Comparison of ENCODE assay signal across 7 mouse cellular contexts in the genomic region with DNA sequence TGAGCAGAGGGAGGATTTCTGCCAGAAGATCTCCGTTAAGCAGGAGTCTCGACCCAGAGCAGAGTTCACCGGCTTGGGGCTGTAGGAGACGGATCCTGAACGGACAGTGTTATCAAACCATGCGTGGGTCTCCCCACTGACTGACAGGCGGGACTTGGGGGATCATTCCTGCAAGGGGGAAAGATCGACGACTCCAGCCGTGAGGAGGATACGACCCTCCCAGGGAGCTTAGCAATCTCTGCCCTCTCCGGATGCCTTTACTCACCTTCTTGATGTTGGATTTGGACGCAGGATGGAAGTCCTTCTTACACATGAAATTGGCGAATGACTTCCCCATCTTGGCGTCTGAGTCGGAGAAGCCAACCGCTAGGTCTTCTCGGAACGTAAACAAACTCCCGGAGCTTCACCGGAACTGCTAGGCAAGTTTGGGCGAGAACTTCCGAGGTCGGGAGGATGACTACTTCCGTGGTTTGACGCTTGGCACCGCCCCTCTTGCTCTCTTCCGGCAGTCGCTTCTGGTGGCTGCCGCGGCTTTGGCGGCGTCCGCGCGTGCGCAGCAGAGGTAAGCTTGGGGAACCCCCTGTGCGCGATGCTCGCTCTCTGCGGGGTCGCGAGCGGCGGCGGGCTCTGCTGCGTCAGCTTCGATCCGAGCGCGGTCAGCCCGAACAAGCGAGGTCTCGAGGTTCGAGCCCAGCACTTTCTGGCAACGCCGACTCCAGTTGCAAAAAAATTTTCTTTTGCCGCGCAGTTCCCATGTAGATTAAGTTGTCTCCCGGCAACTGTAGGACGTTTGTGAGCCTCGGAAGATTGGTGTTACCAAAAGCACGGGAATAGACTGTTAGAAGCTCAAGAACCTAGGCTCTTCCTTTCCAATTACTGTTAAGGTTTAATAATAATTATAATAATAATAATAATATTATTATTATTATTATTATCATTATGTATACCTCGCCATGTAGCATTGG. TPM values are rescaled to one million over a fixed set of nuclear protein-coding genes. Genes with fewer than 3 reads are reported as not detected.
DNase-seq lines count a peak whose midpoint lies in the region; ATAC-seq lines count a peak whose summit lies in the region.

TSS of gene Scrn3 (plus strand) at position 450 of the 965 bp plus-strand sequence.
TSS of gene Cir1 (minus strand) at position 550 of the 965 bp plus-strand sequence.

- 0 out of 2 replicates have a peak within 1 kb of the TSS, but pooled peaks have one; percentile 15 for H3K27ac ChIP-seq in embryonic facial prominence, embryonic 11.5 days (replicated peaks; ENCODE audit: low read depth, low read length)
- peak within 1 kb of the TSS; percentile 90 for H3K27ac ChIP-seq in limb, embryonic 10.5 days
- H3K27ac ChIP-seq in midbrain, embryonic 13.5 days, result peak within 1 kb of the TSS; percentile 51

- H3K4me1 ChIP-seq in embryonic facial prominence, embryonic 11.5 days (ENCODE audit: control insufficient read depth, insufficient read depth, low read length), result no peaks in the 10 kb centered on the region; the same call in 1 of the 2 replicates
- H3K4me1 ChIP-seq in limb, embryonic 10.5 days, result peaks cover 8% of the 10 kb centered on the region
- peaks cover 16% of the 10 kb centered on the region for H3K4me1 ChIP-seq in midbrain, embryonic 13.5 days (replicated peaks)

- H3K27me3 ChIP-seq in embryonic facial prominence, embryonic 11.5 days (ENCODE audit: control insufficient read depth, insufficient read depth, low read length), result no peaks in the 10 kb centered on the region
- no peaks in the 10 kb centered on the region for H3K27me3 ChIP-seq in limb, embryonic 10.5 days (ENCODE audit: low read depth, poor library complexity, severe bottlenecking)
- no peaks in the 10 kb centered on the region for H3K27me3 ChIP-seq in midbrain, embryonic 13.5 days

- no peaks in the 10 kb centered on the region for H3K9me3 ChIP-seq in embryonic facial prominence, embryonic 11.5 days (replicated peaks; ENCODE audit: control insufficient read depth, low read length)
- H3K9me3 ChIP-seq in limb, embryonic 10.5 days (replicated peaks), result no peaks in the 10 kb centered on the region
- no peaks in the 10 kb centered on the region for H3K9me3 ChIP-seq in midbrain, embryonic 13.5 days

- H3K36me3 ChIP-seq in embryonic facial prominence, embryonic 11.5 days (replicated peaks; ENCODE audit: control insufficient read depth, insufficient read depth, low read depth, low read length), result peaks cover 3% of the 10 kb centered on the region; the same call in 1 of the 2 replicates
- H3K36me3 ChIP-seq in limb, embryonic 10.5 days, result peaks cover 31% of the 10 kb centered on the region
- H3K36me3 ChIP-seq in midbrain, embryonic 13.5 days, result peaks cover 21% of the 10 kb centered on the region

- peak within 1 kb of the TSS; percentile 80 for H3K4me3 ChIP-seq in embryonic facial prominence, embryonic 11.5 days (ENCODE audit: low read depth, low read length)
- H3K4me3 ChIP-seq in limb, embryonic 10.5 days, result peak within 1 kb of the TSS; percentile 76
- H3K4me3 ChIP-seq in midbrain, embryonic 13.5 days (replicated peaks), result peak within 1 kb of the TSS; percentile 73

- H3K4me2 ChIP-seq in embryonic facial prominence, embryonic 11.5 days (ENCODE audit: low read depth, low read length), result peak within 1 kb of the TSS; percentile 85
- peak within 1 kb of the TSS; percentile 96 for H3K4me2 ChIP-seq in midbrain, embryonic 13.5 days (replicated peaks)

- peak; percentile 93 for ATAC-seq in embryonic facial prominence, embryonic 11.5 days (replicated peaks; ENCODE audit: insufficient number of reproducible peaks, low FRiP score, low TSS enrichment, low read depth)
- peak; percentile 98 for ATAC-seq in granulocyte monocyte progenitor cell, adult 5-6 weeks (replicated peaks; ENCODE audit: poor library complexity, severe bottlenecking)
- peak; percentile 98 for ATAC-seq in midbrain, embryonic 13.5 days

- under 1% methylated on average over 64 of the region's 64 CpGs for WGBS in embryonic facial prominence, embryonic 11.5 days
- WGBS in limb, embryonic 10.5 days, result under 1% methylated on average over 64 of the region's 64 CpGs
- WGBS in midbrain, embryonic 13.5 days, result under 1% methylated on average over 64 of the region's 64 CpGs

- H3K9ac ChIP-seq in embryonic facial prominence, embryonic 11.5 days (replicated peaks; ENCODE audit: low read length), result peak within 1 kb of the TSS; percentile 74
- H3K9ac ChIP-seq in midbrain, embryonic 13.5 days (replicated peaks), result peak within 1 kb of the TSS; percentile 75

- peak; percentile 97 for DNase-seq in adrenal gland, postnatal 14 days
- peak; percentile 98 for DNase-seq in embryonic facial prominence, embryonic 11.5 days (ENCODE audit: low spot score)
- peak; percentile 92 for DNase-seq in kidney, adult 11 months
- peak; percentile 95 for DNase-seq in limb, embryonic 10.5 days (ENCODE audit: low spot score)
- peak; percentile 88 for DNase-seq in spleen, adult 12 weeks (ENCODE audit: low spot score)

RNA-seq across cellular contexts. Expression of gene Scrn3, which starts in this region (rescaled TPM):
- 17.6 and 20.3 TPM in 2 replicates for total RNA-seq in adrenal gland, postnatal 14 days (2021)
- 14.5 and 14.7 TPM in 2 replicates for polyA plus RNA-seq in embryonic facial prominence, embryonic 11.5 days (2014; fragmentation: Nextera tagmentation; extraction: Ambion mirVana)
- total RNA-seq in granulocyte monocyte progenitor cell, adult 5-6 weeks (2014; fragmentation: Nextera tagmentation), result 5.5 and 9.2 TPM in 2 replicates
- 9.0 and 9.6 TPM in 2 replicates for total RNA-seq in granulocyte monocyte progenitor cell, adult 5-6 weeks (2017)
- polyA plus RNA-seq in limb, embryonic 10.5 days (2016; fragmentation: Nextera tagmentation; extraction: Ambion mirVana), result 14.7 and 16.5 TPM in 2 replicates
- 8.1 and 9.6 TPM in 2 replicates for polyA plus RNA-seq in midbrain, embryonic 13.5 days (2015; fragmentation: Nextera tagmentation; extraction: Ambion mirVana)

RNA-seq across cellular contexts. Expression of gene Cir1, which starts in this region (rescaled TPM):
- 18.6 and 22.0 TPM in 2 replicates for total RNA-seq in adrenal gland, postnatal 14 days (2021)
- 26.8 and 28.1 TPM in 2 replicates for polyA plus RNA-seq in embryonic facial prominence, embryonic 11.5 days (2014; fragmentation: Nextera tagmentation; extraction: Ambion mirVana)
- 9.9 and 11.6 TPM in 2 replicates for total RNA-seq in granulocyte monocyte progenitor cell, adult 5-6 weeks (2014; fragmentation: Nextera tagmentation)
- total RNA-seq in granulocyte monocyte progenitor cell, adult 5-6 weeks (2017), result 14.0 and 14.1 TPM in 2 replicates
- 12.2 and 14.3 TPM in 2 replicates for polyA plus RNA-seq in limb, embryonic 10.5 days (2016; fragmentation: Nextera tagmentation; extraction: Ambion mirVana)
- 34.0 and 34.8 TPM in 2 replicates for polyA plus RNA-seq in midbrain, embryonic 13.5 days (2015; fragmentation: Nextera tagmentation; extraction: Ambion mirVana)

Comparison
In these comparisons a context has a peak if more than half of its experiments do, and no peak if none do; other contexts are left out.
1. Peak in every context shown above with its lines: DNase-seq, ATAC-seq, H3K4me3 ChIP-seq and H3K27ac ChIP-seq.
2. H3K27ac ChIP-seq: peak in every context shown above with its lines; median percentile 90 in limb, embryonic 10.5 days; 51 in midbrain, embryonic 13.5 days; 15 in embryonic facial prominence, embryonic 11.5 days.